Mouse (Mus musculus): ENCODE data around the gene Fgf23.
A peak's percentile ranks its signal among the peaks of the same experiment; 100 is the strongest.

DNA sequence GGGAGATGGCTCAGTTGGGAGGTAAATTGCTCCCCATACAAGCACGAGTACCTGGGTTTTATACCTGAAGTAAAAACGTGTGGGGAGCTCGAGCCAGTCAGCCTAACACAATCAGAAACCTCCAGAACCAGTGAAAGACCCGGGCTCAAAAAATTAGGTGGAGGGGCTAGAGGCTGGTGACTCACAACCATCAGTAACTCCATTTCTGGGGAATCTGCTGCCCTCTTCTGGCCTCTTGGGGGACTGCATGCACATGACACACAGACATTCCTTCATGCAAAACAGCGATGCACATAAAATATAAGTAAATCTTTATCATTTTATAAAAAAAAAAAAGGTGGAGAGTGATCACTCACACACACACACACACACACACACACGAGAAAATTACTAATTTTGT is 32.4 kb downstream of the Fgf23 start:
- TF ChIP-seq CTCF (IDR thresholded peaks at IDR 0.05; ENCODE audit: low read depth) (peak; percentile 72), EP300 (optimal IDR thresholded peaks at IDR 0.05) (no peak)

Data from stomach, postnatal 0 days (tissue).